Mouse (Mus musculus) stomach, embryonic 14.5 days (tissue): ENCODE measurements at regions not wholly inside any gene's neighbourhood (a gene's known extent, or its start where the extent isn't known, plus 50 kb on each side); places are given as distances from the start of the nearest gene placed in this dataset.

Experiments used
- ATAC-seq: fragments of 200-750 bp; cut with Nextera tagmentation; 2 replicates; pipeline ENCODE4 v1.8.0; 2017; ENCODE audit warnings: low read depth, moderate TSS enrichment; ENCODE audit not compliant: insufficient number of reproducible peaks, insufficient read depth, low FRiP score
- H3K27ac ChIP-seq: fragments of 300-500 bp; sonication (generic); 2 replicates; pipeline ENCODE4 v1.5.1; 2014; ENCODE audit warnings: mild to moderate bottlenecking, low read length, moderate library complexity, mixed read lengths
- H3K27me3 ChIP-seq: fragments of 300-500 bp; sonication (generic); 2 replicates; pipeline ENCODE4 v1.6.1; 2014; ENCODE audit warnings: low read length, control low read depth, mixed read lengths; ENCODE audit not compliant: control insufficient read depth, insufficient read depth
- H3K36me3 ChIP-seq: fragments of 300-500 bp; sonication (generic); 2 replicates; pipeline ENCODE4 v1.6.1; 2014; ENCODE audit warnings: mild to moderate bottlenecking, control low read depth, low read length, moderate library complexity, mixed read lengths; ENCODE audit not compliant: control insufficient read depth, insufficient read depth
- H3K4me1 ChIP-seq: fragments of 300-500 bp; sonication (generic); 2 replicates; pipeline ENCODE4 v1.6.1; 2014; ENCODE audit warnings: low read length, control low read depth, mixed read lengths; ENCODE audit not compliant: control insufficient read depth, insufficient read depth
- H3K4me2 ChIP-seq: fragments of 300-500 bp; sonication (generic); replicated peaks from 2 replicates; pipeline ENCODE4 v1.6.1; 2014; ENCODE audit warnings: low read depth, low read length, control low read depth
- H3K4me3 ChIP-seq: fragments of 300-500 bp; sonication (generic); 2 replicates; pipeline ENCODE4 v1.5.1; 2014; ENCODE audit warnings: low read depth, low read length, control low read depth
- H3K9ac ChIP-seq: fragments of 300-500 bp; sonication (generic); replicated peaks from 2 replicates; pipeline ENCODE4 v1.6.1; 2014; ENCODE audit warnings: low read depth, mild to moderate bottlenecking, control low read depth, low read length, moderate library complexity, mixed read lengths
- H3K9me3 ChIP-seq: fragments of 300-500 bp; sonication (generic); 2 replicates; pipeline ENCODE4 v1.6.1; 2016; ENCODE audit warnings: low read depth, low read length, control low read depth; ENCODE audit not compliant: control insufficient read depth
- WGBS: fragments of 180-500 bp; shearing (Covaris S2); extraction: QIAGEN DNeasy Blood & Tissue Kit; methylation state at CpG from one replicate; pipeline ENCODE4 v1.1.7; 2014; 5-methylcytosine and 5-hydroxymethylcytosine counted together

DNA sequence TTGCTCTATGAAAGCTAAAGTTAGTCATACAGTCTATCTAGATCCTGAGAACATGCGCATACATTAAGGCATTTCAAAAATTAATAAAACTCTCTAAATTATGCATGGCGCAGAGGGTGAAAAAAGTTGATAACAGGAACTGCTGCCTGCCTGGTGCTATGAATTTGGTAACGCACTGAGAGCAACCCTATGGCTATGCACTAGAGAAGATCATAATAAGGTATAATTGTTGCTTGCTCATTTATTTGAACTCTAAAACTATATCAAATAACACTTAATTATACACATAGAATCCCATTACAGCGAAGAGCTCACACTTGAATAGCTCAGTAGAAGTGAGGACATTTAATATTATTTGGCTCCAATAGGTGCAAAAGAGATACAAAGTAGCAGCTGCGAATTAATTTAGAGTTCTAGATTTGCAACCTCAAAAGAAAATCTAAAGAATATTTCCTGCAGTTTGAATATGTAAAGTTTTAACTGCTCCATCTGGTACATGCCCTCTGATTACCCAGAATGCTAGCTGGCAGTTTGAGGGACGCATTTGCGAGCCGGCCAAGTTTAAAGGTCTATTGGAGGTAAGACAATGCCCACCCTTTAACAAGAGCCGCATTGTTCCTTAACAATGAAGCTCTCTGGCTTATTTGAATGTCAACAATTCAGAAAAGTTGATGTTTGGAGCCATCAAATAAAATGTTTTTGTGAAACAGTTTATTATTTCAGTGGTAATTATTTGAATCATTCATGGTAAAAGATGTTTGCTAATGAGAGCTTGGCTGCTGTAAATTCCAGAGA, 56.0 kb upstream of the Fbxl4 start:
- H3K9me3 ChIP-seq, result no peaks in the 10 kb centered on the region; the same call in 1 of the 2 replicates
- H3K4me3 ChIP-seq, result no peak overlapping the region
- no peaks in the 10 kb centered on the region for H3K27me3 ChIP-seq
- no peak overlapping the region for H3K9ac ChIP-seq
- WGBS, result 84% methylated on average over 9 of the region's 9 CpGs
- H3K36me3 ChIP-seq, result no peaks in the 10 kb centered on the region
- H3K27ac ChIP-seq, result no peak overlapping the region
- ATAC-seq, result no peak
- no peak overlapping the region for H3K4me2 ChIP-seq
- no peaks in the 10 kb centered on the region for H3K4me1 ChIP-seq

DNA sequence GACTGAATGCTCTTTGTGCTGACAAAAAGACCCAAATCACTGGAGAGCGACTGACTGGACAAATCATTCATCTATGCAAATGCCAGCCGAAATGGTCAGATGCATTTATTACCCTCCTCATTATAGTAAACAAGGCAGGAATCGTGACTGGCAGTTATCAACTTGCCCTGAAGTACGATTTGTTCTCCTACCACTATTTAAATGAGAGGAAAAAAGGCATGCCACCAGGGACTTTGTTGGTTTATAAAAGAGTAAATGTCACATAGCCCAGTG, 55.5 kb upstream of the Fbxl4 start:
- Histone ChIP-seq H3K4me1 (no peaks in the 10 kb centered on the region), H3K4me2 (no peak overlapping the region), H3K9me3 (no peaks in the 10 kb centered on the region; the same call in 1 of the 2 replicates), H3K36me3 (no peaks in the 10 kb centered on the region), H3K9ac (no peak overlapping the region), H3K4me3 (no peak overlapping the region), H3K27ac (no peak overlapping the region), H3K27me3 (no peaks in the 10 kb centered on the region)
- WGBS, result 78% methylated on average over 4 of the region's 4 CpGs
- ATAC-seq, result no peak

DNA sequence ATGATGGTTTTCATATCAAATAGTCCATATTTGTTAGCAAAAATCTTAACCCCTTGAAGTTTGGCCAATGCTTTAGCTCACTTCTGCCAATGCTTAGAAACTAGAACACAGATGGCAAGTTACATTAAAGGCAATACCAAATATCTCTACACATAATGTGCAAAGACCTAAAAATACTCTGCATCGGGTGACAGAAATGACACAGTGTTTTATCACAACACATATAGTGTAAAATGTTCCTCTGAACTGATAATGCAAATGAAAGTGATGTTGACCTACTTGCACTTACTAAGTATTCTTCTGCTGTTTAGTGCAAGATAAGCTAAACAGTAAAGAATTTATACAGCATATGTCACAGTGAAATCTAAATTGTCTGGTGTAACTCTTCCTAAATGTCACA, 55.1 kb upstream of the Fbxl4 start:
- no peaks in the 10 kb centered on the region; the same call in 1 of the 2 replicates for H3K9me3 ChIP-seq
- no peak overlapping the region for H3K9ac ChIP-seq
- H3K4me3 ChIP-seq, result no peak overlapping the region
- no peak for ATAC-seq
- no peaks in the 10 kb centered on the region for H3K36me3 ChIP-seq
- H3K4me2 ChIP-seq, result no peak overlapping the region
- H3K27ac ChIP-seq, result no peak overlapping the region
- 81% methylated on average over 1 of the region's 1 CpGs for WGBS
- H3K27me3 ChIP-seq, result no peaks in the 10 kb centered on the region
- no peaks in the 10 kb centered on the region for H3K4me1 ChIP-seq
